Mouse (Mus musculus): ENCODE measurements around the gene Lpar1.

DNA sequence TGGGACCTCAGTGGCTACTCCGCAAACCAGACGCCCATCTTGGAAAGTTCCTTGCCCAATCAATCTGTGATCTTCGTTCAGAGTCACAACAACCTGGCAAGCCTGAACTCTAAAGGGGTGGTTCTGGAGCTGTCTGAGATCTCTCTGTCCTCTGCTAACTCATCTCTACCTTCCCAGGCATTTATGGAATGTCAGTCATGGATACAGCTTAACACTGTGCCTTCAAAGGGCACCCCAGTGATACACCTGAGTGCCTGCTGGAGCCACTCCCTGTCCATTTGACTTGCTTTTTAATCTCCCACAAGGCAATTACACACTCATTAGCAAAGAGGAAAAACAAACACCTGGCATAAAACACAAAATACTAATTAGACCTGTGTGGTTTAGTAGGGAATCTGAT lies 62.0 kb downstream of the Lpar1 start:
- no peak for TF ChIP-seq EP300 (optimal IDR thresholded peaks at IDR 0.05)
- TF ChIP-seq CTCF (IDR thresholded peaks at IDR 0.05; ENCODE audit: low read depth) = no peak
